Mouse (Mus musculus) testis, adult 2 months (tissue): ENCODE results near the gene Sox4.

ENCODE experiments used
- CTCF ChIP-seq: fragments of 200-500 bp; IDR thresholded peaks from 2 replicates; pipeline ENCODE4 v1.5.1; 2012; ENCODE audit warnings: low read depth, mild to moderate bottlenecking, inconsistent platforms, low read length, moderate library complexity; ENCODE audit not compliant: control insufficient read depth, insufficient read depth, insufficient replicate concordance
- POLR2A ChIP-seq: fragments of 200-500 bp; IDR thresholded peaks from 2 replicates; pipeline ENCODE4 v1.6.1; 2012; ENCODE audit warnings: low read depth, mild to moderate bottlenecking, inconsistent platforms, low read length, moderate library complexity; ENCODE audit not compliant: control insufficient read depth

DNA sequence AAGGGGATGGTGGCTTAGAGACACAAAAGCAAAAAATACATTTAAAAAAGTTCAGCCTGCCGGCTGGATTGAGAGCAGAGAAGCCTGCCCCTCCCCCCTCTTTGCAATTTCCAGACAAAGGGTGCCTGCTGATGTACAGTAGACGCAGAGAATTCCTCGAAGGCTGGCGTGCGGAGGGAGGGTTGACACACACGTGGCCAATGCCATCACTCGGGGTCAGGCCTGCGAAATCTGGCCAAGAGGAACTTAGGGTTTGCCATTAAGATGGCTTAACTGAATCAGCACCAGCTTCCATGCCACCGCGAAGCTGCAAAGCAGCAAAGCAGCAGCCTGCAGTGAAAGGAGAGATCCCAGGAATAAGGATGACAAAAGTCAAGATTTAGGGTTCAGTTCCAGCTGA lies 5.0 kb downstream of the Sox4 start:
- TF ChIP-seq POLR2A, result no peak
- no peak for TF ChIP-seq CTCF
